Mouse (Mus musculus): ENCODE results near the gene March11.

March11 gene

GRCm38 (mm10) chr15:26374232-26374631, 65.4 kb downstream of the March11 start:
- peak; percentile 42; the same call in 1 of the 2 replicates for ATAC-seq (ENCODE audit: low TSS enrichment)

- ATAC-seq (ENCODE audit: low TSS enrichment) = peak; percentile 58
Observed at GRCm38 (mm10) chr15:26374946-26375345, 66.1 kb downstream of the March11 start.

- ATAC-seq (ENCODE audit: low TSS enrichment) = no peak
Observed at GRCm38 (mm10) chr15:26377355-26377754, 68.5 kb downstream of the March11 start.

- no peak for ATAC-seq (ENCODE audit: low TSS enrichment)
Observed at GRCm38 (mm10) chr15:26378879-26379278, 70.0 kb downstream of the March11 start.

- ATAC-seq (ENCODE audit: low TSS enrichment) = no peak
Observed at GRCm38 (mm10) chr15:26379831-26380230, 71.0 kb downstream of the March11 start.

- no peak for ATAC-seq (ENCODE audit: low TSS enrichment)
Observed at GRCm38 (mm10) chr15:26380844-26381243, 72.0 kb downstream of the March11 start.

- no peak for ATAC-seq (ENCODE audit: low TSS enrichment)
Observed at GRCm38 (mm10) chr15:26390001-26390400, 81.2 kb downstream of the March11 start.

- ATAC-seq (ENCODE audit: low TSS enrichment) = peak; percentile 97
Observed at GRCm38 (mm10) chr15:26396556-26396955, 87.7 kb downstream of the March11 start.

GRCm38 (mm10) chr15:26425284-26425683, 116.4 kb downstream of the March11 start:
- no peak for ATAC-seq (ENCODE audit: low TSS enrichment)

GRCm38 (mm10) chr15:26426231-26426630, 117.4 kb downstream of the March11 start:
- ATAC-seq (ENCODE audit: low TSS enrichment) = no peak

- 0 out of 2 replicates have a peak, but pooled peaks have one; percentile 32 for ATAC-seq (ENCODE audit: low TSS enrichment)
Observed at GRCm38 (mm10) chr15:26430565-26430964, 121.7 kb downstream of the March11 start.

- ATAC-seq (ENCODE audit: low TSS enrichment) = peak; percentile 80
Observed at GRCm38 (mm10) chr15:26432676-26433075, 123.8 kb downstream of the March11 start.

GRCm38 (mm10) chr15:26435725-26436124, 126.9 kb downstream of the March11 start:
- ATAC-seq (ENCODE audit: low TSS enrichment) = no peak

- ATAC-seq (ENCODE audit: low TSS enrichment) = peak; percentile 7; the same call in 1 of the 2 replicates
Observed at GRCm38 (mm10) chr15:26437113-26437512, 128.3 kb downstream of the March11 start.

All from frontal cortex, adult (tissue).